Mouse (Mus musculus) gastrocnemius, postnatal 10 days (tissue): ENCODE results near the gene Zbtb34. TPM values are rescaled to one million over a fixed set of nuclear protein-coding genes. Genes with fewer than 3 reads are reported as not detected.

ENCODE experiments used
- microRNA-seq, 2 experiments: library from miRNA; unstranded; fragments of <30 nt; microRNA quantifications; one replicate each; pipeline ENCODE4 v1.2.0; 2021
- total RNA-seq, 2 experiments: library from RNA; stranded (reverse); gene quantifications; 2 replicates each; pipeline ENCODE4 v1.2.3; 2021

The Zbtb34 gene
- total RNA-seq, 2 experiments from 2014 or later: 10.4 to 13.6 TPM

Small RNAs within 50 kb of the gene (microRNA-seq; reads per million reads assigned to microRNA genes)
- gene Gm25998: 0 reads per million in 2 experiments

Other genes with a start within 250 kb of the Zbtb34 start
- gene Angptl2, start 215.3 kb downstream of the Zbtb34 start, total RNA-seq: 100 to 1,000 TPM; 258 to 272 TPM
- 1 to 10 TPM; 4.1 to 5.2 TPM for gene Ralgps1, start 59.8 kb downstream of the Zbtb34 start, total RNA-seq
- 10 to 100 TPM; 16.8 to 21.0 TPM for gene Zbtb43, start 37.2 kb upstream of the Zbtb34 start, total RNA-seq
- gene Lmx1b, start 209.2 kb upstream of the Zbtb34 start, total RNA-seq: under 1 TPM; 0.35 to 0.45 TPM